Mouse (Mus musculus) right cerebral cortex, postnatal 36 days (tissue): ENCODE data around the gene Lrrc39.

Experiments
- DNase-seq, 2 experiments: peaks; one replicate each; pipeline ENCODE4 v3.0.0; 2022; ENCODE audit warnings: low spot score in 2 of 2, mixed read lengths in 1 of 2

The Lrrc39 gene

DNA sequence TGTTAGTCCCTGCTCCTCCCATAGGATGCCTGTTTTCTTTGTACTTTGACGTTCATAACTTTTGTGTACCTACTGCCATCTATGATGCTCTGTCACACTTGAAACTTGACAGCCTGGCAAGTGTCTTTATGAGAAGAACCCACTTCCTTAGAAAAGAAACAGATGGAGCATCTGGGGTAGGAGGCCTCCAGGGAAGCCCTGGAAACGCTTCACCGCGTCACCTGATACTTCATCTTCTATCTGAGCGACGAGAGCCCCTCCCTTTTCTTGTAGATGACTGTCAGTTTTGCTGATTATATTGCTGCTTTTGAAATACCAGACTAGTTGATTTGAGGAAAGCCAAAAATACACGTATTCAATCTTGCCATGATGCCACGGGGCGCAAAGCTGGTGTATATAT is 41.8 kb downstream of the Lrrc39 start:
- no peak for DNase-seq

DNA sequence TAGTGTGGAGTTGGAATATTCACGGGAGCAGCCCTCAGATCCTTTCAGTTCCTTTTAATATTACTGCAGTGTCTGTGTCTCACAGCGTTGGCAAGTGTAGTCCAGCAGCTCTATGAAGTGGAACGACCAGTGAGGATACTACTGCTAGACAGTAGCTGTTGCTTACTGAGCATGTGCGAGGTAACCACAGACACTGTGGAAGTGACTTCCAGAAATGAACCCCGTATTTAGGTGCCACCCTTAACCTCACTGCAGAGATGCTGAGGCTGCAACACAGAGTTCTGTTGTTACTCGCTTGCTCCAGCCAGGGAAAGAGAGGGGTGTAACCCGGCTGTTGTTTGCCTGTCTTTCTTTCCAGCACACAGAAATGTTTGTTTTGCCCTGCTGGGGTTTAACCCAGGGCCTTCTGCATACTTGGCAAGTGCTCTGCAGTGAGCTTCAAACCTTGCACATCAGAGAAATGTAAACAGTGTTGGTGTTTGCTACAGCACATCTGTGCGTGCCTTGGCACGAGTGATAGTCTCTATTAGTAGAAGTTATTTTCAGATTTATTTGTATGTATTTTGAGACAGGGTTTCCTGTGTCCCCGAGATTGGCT is 51.6 kb downstream of the Lrrc39 start, which contains the start of gene Trmt13:
TSS of gene Trmt13 (minus strand) at position 293 of the 598 bp plus-strand sequence.
- DNase-seq, result no peak

DNA sequence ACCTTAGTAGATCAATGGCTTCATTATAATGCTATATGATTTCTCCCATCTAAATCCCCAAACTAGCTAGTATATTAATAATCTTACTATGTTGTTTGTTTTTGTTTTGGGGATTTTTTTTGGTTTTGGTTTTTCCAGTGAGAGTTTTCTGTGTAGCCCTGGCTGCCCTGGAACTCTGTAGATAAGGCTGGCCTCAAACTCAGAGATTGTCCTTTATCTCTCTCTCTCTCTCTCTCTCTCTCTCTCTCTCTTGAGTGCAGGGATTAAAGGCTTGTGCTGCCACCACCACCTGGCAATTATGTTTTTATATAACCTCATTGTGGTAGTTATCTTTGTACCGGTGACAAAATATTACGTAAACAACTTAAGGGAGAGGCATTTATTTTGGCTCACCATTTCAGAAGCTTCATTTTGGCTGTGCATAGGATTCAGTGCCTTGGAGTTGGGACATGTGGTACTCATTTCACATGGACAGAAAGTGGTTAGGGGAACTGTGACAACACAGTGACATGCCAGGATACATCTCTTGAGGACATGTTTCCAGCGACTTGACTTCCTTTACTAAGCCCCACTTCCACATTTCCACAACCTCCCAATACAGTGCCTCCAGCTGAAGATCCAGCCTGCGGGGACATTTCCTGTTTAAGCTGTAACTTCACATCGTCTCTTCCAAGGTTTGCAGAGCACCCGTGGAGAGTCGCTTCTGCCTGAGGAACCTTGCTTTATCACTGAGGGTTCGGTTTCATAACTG is 52.7 kb downstream of the Lrrc39 start:
- no peak for DNase-seq

DNA sequence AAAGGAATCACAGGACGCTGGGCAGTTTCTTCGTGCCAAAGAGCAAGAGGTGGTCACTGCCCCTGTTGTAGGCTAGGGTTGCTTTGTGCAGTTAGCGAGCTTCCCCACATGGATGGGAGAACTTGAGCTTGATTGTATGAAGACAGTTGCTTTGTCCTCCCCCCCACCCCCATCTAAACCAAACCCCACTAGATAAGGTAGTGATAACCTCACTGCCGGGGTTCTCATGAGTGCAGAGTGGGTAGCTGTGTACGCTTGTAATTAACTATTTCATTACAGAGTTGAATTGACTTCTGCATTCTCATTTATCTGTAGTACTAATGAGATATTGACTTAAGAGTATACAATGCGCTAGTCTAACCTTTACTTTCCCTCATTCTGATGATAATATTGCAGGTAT is 56.1 kb downstream of the Lrrc39 start:
- DNase-seq, result no peak

DNA sequence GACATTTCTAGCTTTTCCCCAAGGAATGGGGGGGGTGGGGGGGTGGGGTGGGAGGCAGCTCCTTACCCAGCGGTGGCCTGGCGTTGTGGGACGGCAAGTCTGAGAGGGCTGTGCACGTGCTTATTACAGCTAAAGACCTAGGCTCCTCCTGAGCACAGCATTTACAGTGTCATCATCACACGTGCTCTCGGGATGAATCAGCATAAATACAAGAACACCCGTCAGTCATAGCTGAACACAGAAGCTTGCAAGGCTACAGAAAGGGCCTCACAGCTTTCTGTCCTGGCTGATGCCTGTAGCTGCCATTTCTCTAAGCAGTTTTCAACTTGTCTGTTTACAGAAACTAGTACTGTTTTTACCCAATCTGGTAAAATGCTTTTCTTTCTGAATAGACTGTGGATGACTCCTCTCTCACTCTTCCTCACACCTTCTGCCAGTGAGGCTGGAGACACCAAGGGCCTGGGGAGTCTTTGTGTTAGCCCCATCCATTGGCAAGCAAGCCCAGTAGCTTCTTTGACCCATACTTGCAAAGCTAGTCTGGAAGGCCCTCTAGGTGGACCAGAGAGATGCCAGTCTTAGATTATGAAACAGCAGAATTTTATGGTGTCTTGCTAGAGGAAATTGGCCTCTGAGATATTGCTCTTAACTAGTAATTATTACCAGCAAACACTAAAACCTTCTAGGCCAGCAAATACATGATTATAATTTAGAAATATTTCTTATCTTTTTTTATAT is 58.0 kb downstream of the Lrrc39 start:
- no peak for DNase-seq

DNA sequence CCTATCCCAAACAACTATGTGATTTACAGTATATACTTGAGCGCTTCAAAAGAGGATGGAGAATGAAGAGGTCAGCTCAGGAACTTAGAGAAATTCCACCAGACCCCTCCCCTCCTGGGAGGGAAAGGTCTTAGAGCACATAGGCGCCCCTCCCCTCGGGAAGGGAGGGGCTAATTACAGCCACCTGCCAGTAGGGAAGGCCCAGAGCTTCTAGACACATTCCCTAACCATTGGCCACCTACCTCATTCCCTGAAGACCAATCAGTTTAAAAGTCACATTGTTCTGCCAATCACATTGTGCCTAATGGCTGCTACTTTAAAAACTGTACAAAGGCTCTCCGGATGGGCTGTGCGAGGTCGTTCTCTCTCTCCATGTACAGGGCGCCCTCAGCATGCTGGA is 59.9 kb downstream of the Lrrc39 start:
- DNase-seq, result no peak

DNA sequence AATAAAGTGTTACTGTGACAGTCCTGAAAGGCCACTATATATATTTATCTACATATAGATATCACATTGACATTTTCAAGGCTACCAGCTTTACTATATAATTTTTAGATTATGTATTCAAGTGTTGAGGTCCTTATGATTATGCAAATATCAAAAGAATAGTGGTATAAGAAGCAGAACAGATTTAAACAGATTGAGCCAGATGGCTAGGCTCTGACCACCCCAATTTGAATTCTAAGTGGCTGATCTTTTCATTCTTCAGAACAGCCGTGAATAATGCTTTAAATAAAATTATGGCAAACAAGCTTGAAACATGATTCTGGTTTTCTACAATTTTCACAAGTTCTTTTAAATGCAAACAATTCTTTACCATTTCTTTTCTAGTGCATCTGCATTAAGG is 68.7 kb downstream of the Lrrc39 start:
- no peak for DNase-seq
